Mouse (Mus musculus) heart, adult 9 months (tissue): ENCODE measurements around the gene 4930562C15Rik.

Experiments used
- DNase-seq, 2 experiments: peaks; one replicate each; pipeline ENCODE4 v3.0.0; 2022; ENCODE audit warnings: low spot score in 2 of 2

4930562C15Rik gene

GRCm38 (mm10) chr16:4892171-4892570 lies 57.0 kb downstream of the 4930562C15Rik start:
- DNase-seq: no peak

- DNase-seq: peak in 1 of 2 experiments; percentile 51
These were observed 59.1 kb downstream of the 4930562C15Rik start for GRCm38 (mm10) chr16:4894201-4894908.

GRCm38 (mm10) chr16:4896249-4897027 lies 61.2 kb downstream of the 4930562C15Rik start:
- DNase-seq: peak; percentile 88 to 90

- no peak for DNase-seq
These were observed 62.0 kb downstream of the 4930562C15Rik start for GRCm38 (mm10) chr16:4897146-4897730.

GRCm38 (mm10) chr16:4898881-4899280 lies 63.7 kb downstream of the 4930562C15Rik start:
- no peak for DNase-seq

- no peak for DNase-seq
These were observed 64.5 kb downstream of the 4930562C15Rik start for GRCm38 (mm10) chr16:4899711-4900110.

- DNase-seq: no peak
These were observed 66.0 kb downstream of the 4930562C15Rik start for GRCm38 (mm10) chr16:4901167-4901566.

- DNase-seq: no peak
These were observed 67.2 kb downstream of the 4930562C15Rik start for GRCm38 (mm10) chr16:4902390-4902789.

GRCm38 (mm10) chr16:4903491-4904102 lies 68.4 kb downstream of the 4930562C15Rik start:
- no peak for DNase-seq

GRCm38 (mm10) chr16:4904878-4905277 lies 69.7 kb downstream of the 4930562C15Rik start:
- no peak for DNase-seq

- DNase-seq: no peak
These were observed 70.4 kb downstream of the 4930562C15Rik start for GRCm38 (mm10) chr16:4905591-4905990.

- DNase-seq: no peak
These were observed 71.3 kb downstream of the 4930562C15Rik start for GRCm38 (mm10) chr16:4906559-4906958.

GRCm38 (mm10) chr16:4907386-4907785 lies 72.2 kb downstream of the 4930562C15Rik start:
- DNase-seq: no peak

- no peak for DNase-seq
These were observed 72.8 kb downstream of the 4930562C15Rik start for GRCm38 (mm10) chr16:4907972-4908371.

- DNase-seq: no peak
These were observed 74.5 kb downstream of the 4930562C15Rik start for GRCm38 (mm10) chr16:4909745-4910144.

GRCm38 (mm10) chr16:4910758-4911157 lies 75.5 kb downstream of the 4930562C15Rik start:
- no peak for DNase-seq

- DNase-seq: no peak
These were observed 76.9 kb downstream of the 4930562C15Rik start for GRCm38 (mm10) chr16:4912074-4912648.

- DNase-seq: peak in 1 of 2 experiments; percentile 28
These were observed 77.9 kb downstream of the 4930562C15Rik start for GRCm38 (mm10) chr16:4912907-4913782.

- DNase-seq: peak; percentile 70 to 89
These were observed 78.8 kb downstream of the 4930562C15Rik start for GRCm38 (mm10) chr16:4913783-4914735.

GRCm38 (mm10) chr16:4915931-4916330 lies 80.7 kb downstream of the 4930562C15Rik start:
- no peak for DNase-seq
